Mouse (Mus musculus): ENCODE data around the gene Dll3. TPM values are rescaled to one million over a fixed set of nuclear protein-coding genes. Genes with fewer than 3 reads are reported as not detected.

Dll3 gene
- polyA plus RNA-seq, 1 experiment from 2014 or later = 0.06 TPM

Other genes with a start within 250 kb of the Dll3 start
- gene Fcgbp, start 231.0 kb downstream of the Dll3 start, polyA plus RNA-seq (2015; fragmentation: Nextera tagmentation; extraction: Ambion mirVana) = 0.05 and 0.10 TPM in 2 replicates
- gene 9530053A07Rik, start 172.8 kb downstream of the Dll3 start, polyA plus RNA-seq (2015; fragmentation: Nextera tagmentation; extraction: Ambion mirVana) = not detected in 2 replicates
- gene Fbl, start 132.5 kb downstream of the Dll3 start, polyA plus RNA-seq (2015; fragmentation: Nextera tagmentation; extraction: Ambion mirVana) = 112 and 133 TPM in 2 replicates
- gene Dyrk1b, start 122.8 kb downstream of the Dll3 start, polyA plus RNA-seq (2015; fragmentation: Nextera tagmentation; extraction: Ambion mirVana) = 1.6 and 1.7 TPM in 2 replicates
- 0.28 and 0.40 TPM in 2 replicates for gene Eid2, start 34.4 kb downstream of the Dll3 start, polyA plus RNA-seq (2015; fragmentation: Nextera tagmentation; extraction: Ambion mirVana)
- gene Eid2b, start 24.5 kb downstream of the Dll3 start, polyA plus RNA-seq (2015; fragmentation: Nextera tagmentation; extraction: Ambion mirVana) = 2.5 and 2.6 TPM in 2 replicates
- not detected in 2 replicates for gene Selenov, start 11.1 kb downstream of the Dll3 start, polyA plus RNA-seq (2015; fragmentation: Nextera tagmentation; extraction: Ambion mirVana)
- gene Timm50, start 9.8 kb upstream of the Dll3 start, polyA plus RNA-seq (2015; fragmentation: Nextera tagmentation; extraction: Ambion mirVana) = 114 and 118 TPM in 2 replicates
- gene Supt5, start 36.5 kb upstream of the Dll3 start, polyA plus RNA-seq (2015; fragmentation: Nextera tagmentation; extraction: Ambion mirVana) = 35.2 and 42.8 TPM in 2 replicates
- gene Rps16, start 48.4 kb upstream of the Dll3 start, polyA plus RNA-seq (2015; fragmentation: Nextera tagmentation; extraction: Ambion mirVana) = 937 and 964 TPM in 2 replicates
- gene Plekhg2, start 70.4 kb upstream of the Dll3 start, polyA plus RNA-seq (2015; fragmentation: Nextera tagmentation; extraction: Ambion mirVana) = 4.9 and 5.0 TPM in 2 replicates
- 4.7 and 6.3 TPM in 2 replicates for gene Zfp36, start 78.0 kb upstream of the Dll3 start, polyA plus RNA-seq (2015; fragmentation: Nextera tagmentation; extraction: Ambion mirVana)
- gene Med29, start 90.5 kb upstream of the Dll3 start, polyA plus RNA-seq (2015; fragmentation: Nextera tagmentation; extraction: Ambion mirVana) = 28.1 and 31.8 TPM in 2 replicates
- gene Paf1, start 90.7 kb upstream of the Dll3 start, polyA plus RNA-seq (2015; fragmentation: Nextera tagmentation; extraction: Ambion mirVana) = 30.7 and 33.4 TPM in 2 replicates
- gene Gmfg, start 135.2 kb upstream of the Dll3 start, polyA plus RNA-seq (2015; fragmentation: Nextera tagmentation; extraction: Ambion mirVana) = 32.1 and 32.9 TPM in 2 replicates
- 0.15 and 0.36 TPM in 2 replicates for gene Lrfn1, start 149.7 kb upstream of the Dll3 start, polyA plus RNA-seq (2015; fragmentation: Nextera tagmentation; extraction: Ambion mirVana)
- gene Ifnl2, start 208.2 kb upstream of the Dll3 start, polyA plus RNA-seq (2015; fragmentation: Nextera tagmentation; extraction: Ambion mirVana) = not detected in 2 replicates
- not detected in 2 replicates for gene Ifnl3, start 220.6 kb upstream of the Dll3 start, polyA plus RNA-seq (2015; fragmentation: Nextera tagmentation; extraction: Ambion mirVana)
- not detected in 2 replicates for gene Sycn, start 238.6 kb upstream of the Dll3 start, polyA plus RNA-seq (2015; fragmentation: Nextera tagmentation; extraction: Ambion mirVana)
- gene Nccrp1, start 245.0 kb upstream of the Dll3 start, polyA plus RNA-seq (2015; fragmentation: Nextera tagmentation; extraction: Ambion mirVana) = not detected in 2 replicates